ENCODE assay signal across 10 mouse cellular contexts in genomic region chr9:65589091-65589490, GRCm38 (mm10). TPM values are rescaled to one million over a fixed set of nuclear protein-coding genes. Genes with fewer than 3 reads are reported as not detected.
DNase-seq lines count a peak whose midpoint lies in the region; ATAC-seq lines count a peak whose summit lies in the region.
"Had no signal": no experiment of that assay in that cellular context is flagged by ENCODE, and none has a peak within 500 bp of the region (broad histone marks: within the 10 kb centered on the region; RNA-seq: fewer than 3 reads in every experiment).

No protein-coding gene starts in this region.

- H3K9ac ChIP-seq in lung, embryonic 15.5 days: peak overlapping the region; percentile 61; the same call in 1 of the 2 replicates
- no peak overlapping the region for H3K9ac ChIP-seq in intestine, embryonic 16.5 days (ENCODE audit: low read depth, low read length)
- peak overlapping the region; percentile 72 for H3K9ac ChIP-seq in neural tube, embryonic 12.5 days

- 81% methylated on average over 3 of the region's 3 CpGs for WGBS in lung, embryonic 15.5 days
- 95% methylated on average over 3 of the region's 3 CpGs for WGBS in forebrain, embryonic 10.5 days
- 95% methylated on average over 3 of the region's 3 CpGs for WGBS in intestine, embryonic 16.5 days
- WGBS in neural tube, embryonic 12.5 days: 97% methylated on average over 3 of the region's 3 CpGs

- H3K27ac ChIP-seq in lung, embryonic 15.5 days: no peak overlapping the region
- no peak overlapping the region for H3K27ac ChIP-seq in forebrain, embryonic 10.5 days
- no peak overlapping the region for H3K27ac ChIP-seq in intestine, embryonic 16.5 days (ENCODE audit: low read length)
- H3K27ac ChIP-seq in neural tube, embryonic 12.5 days: no peak overlapping the region

- ATAC-seq in lung, embryonic 15.5 days (ENCODE audit: borderline replicate concordance, extremely low read depth, low FRiP score, low TSS enrichment): no peak
- no peak for ATAC-seq in intestine, embryonic 16.5 days
- no peak for ATAC-seq in neural tube, embryonic 12.5 days (ENCODE audit: low FRiP score, low read depth)

- H3K4me2 ChIP-seq in lung, embryonic 15.5 days: peak overlapping the region; percentile 97
- H3K4me2 ChIP-seq in intestine, embryonic 16.5 days (ENCODE audit: low read depth, low read length): peak overlapping the region; percentile 97
- peak overlapping the region; percentile 100 for H3K4me2 ChIP-seq in neural tube, embryonic 12.5 days (replicated peaks)

- peaks cover 18% of the 10 kb centered on the region for H3K4me1 ChIP-seq in lung, embryonic 15.5 days
- H3K4me1 ChIP-seq in forebrain, embryonic 10.5 days: peaks cover 36% of the 10 kb centered on the region
- H3K4me1 ChIP-seq in intestine, embryonic 16.5 days (ENCODE audit: control insufficient read depth, insufficient read depth, low read length): peaks cover 14% of the 10 kb centered on the region
- peaks cover 28% of the 10 kb centered on the region for H3K4me1 ChIP-seq in neural tube, embryonic 12.5 days

- H3K36me3 ChIP-seq in lung, embryonic 15.5 days: peaks cover 35% of the 10 kb centered on the region
- H3K36me3 ChIP-seq in forebrain, embryonic 10.5 days (replicated peaks): peaks cover 55% of the 10 kb centered on the region
- no peaks in the 10 kb centered on the region for H3K36me3 ChIP-seq in intestine, embryonic 16.5 days (ENCODE audit: control insufficient read depth, insufficient read depth, low read length)
- peaks cover 30% of the 10 kb centered on the region for H3K36me3 ChIP-seq in neural tube, embryonic 12.5 days

- H3K27me3 ChIP-seq in lung, embryonic 15.5 days: no peaks in the 10 kb centered on the region
- H3K27me3 ChIP-seq in forebrain, embryonic 10.5 days (ENCODE audit: poor library complexity, severe bottlenecking): no peaks in the 10 kb centered on the region
- H3K27me3 ChIP-seq in intestine, embryonic 16.5 days (replicated peaks; ENCODE audit: control insufficient read depth, insufficient read depth, low read length): no peaks in the 10 kb centered on the region
- H3K27me3 ChIP-seq in neural tube, embryonic 12.5 days (replicated peaks): no peaks in the 10 kb centered on the region

- DNase-seq in lung, postnatal 14 days: no peak
- DNase-seq in forebrain, embryonic 10.5 days (ENCODE audit: extremely low spot score, low spot score): no peak
- no peak for DNase-seq in adrenal gland, adult 8-10 months
- DNase-seq in MN1 (ENCODE audit: low spot score): no peak
- no peak for DNase-seq in T-cell, adult 2 months (ENCODE audit: low spot score)
- DNase-seq: cerebellum, adult 8-10 months; lung, postnatal 4 days had no signal

- no peaks in the 10 kb centered on the region for H3K9me3 ChIP-seq in lung, embryonic 15.5 days
- no peaks in the 10 kb centered on the region for H3K9me3 ChIP-seq in forebrain, embryonic 10.5 days
- H3K9me3 ChIP-seq in intestine, embryonic 16.5 days (ENCODE audit: control insufficient read depth, low read length): no peaks in the 10 kb centered on the region
- no peaks in the 10 kb centered on the region for H3K9me3 ChIP-seq in neural tube, embryonic 12.5 days

- H3K4me3 ChIP-seq in lung, embryonic 15.5 days: peak overlapping the region; percentile 63
- H3K4me3 ChIP-seq in forebrain, embryonic 10.5 days: peak overlapping the region; percentile 86
- H3K4me3 ChIP-seq in intestine, embryonic 16.5 days (ENCODE audit: low read length): peak overlapping the region; percentile 64
- H3K4me3 ChIP-seq in neural tube, embryonic 12.5 days: peak overlapping the region; percentile 60

RNA-seq across cellular contexts. Expression of gene Pif1, which starts 2.1 kb away (rescaled TPM):
- 16.6 and 19.0 TPM in 2 replicates for polyA plus RNA-seq in lung, embryonic 15.5 days (2015; fragmentation: Nextera tagmentation; extraction: Ambion mirVana)
- 30.9 and 31.9 TPM in 2 replicates for polyA plus RNA-seq in forebrain, embryonic 10.5 days (2016; fragmentation: Nextera tagmentation; extraction: Ambion mirVana)
- polyA plus RNA-seq in intestine, embryonic 16.5 days (2015; fragmentation: Nextera tagmentation; extraction: Ambion mirVana): 7.6 and 9.0 TPM in 2 replicates
- 14.7 and 15.8 TPM in 2 replicates for polyA plus RNA-seq in neural tube, embryonic 12.5 days (2016; fragmentation: Nextera tagmentation; extraction: Ambion mirVana)
- under 1 TPM in 3 of 4 experiments, not detected in 1; 0.06 to 0.49 (median 0.22) TPM for total RNA-seq in adrenal gland, adult 8-10 months (2022)

RNA-seq across cellular contexts. Expression of gene Plekho2, which starts 9.3 kb away (rescaled TPM):
- 21.7 TPM in 2 replicates for polyA plus RNA-seq in lung, embryonic 15.5 days (2015; fragmentation: Nextera tagmentation; extraction: Ambion mirVana)
- polyA plus RNA-seq in forebrain, embryonic 10.5 days (2016; fragmentation: Nextera tagmentation; extraction: Ambion mirVana): 11.1 and 11.9 TPM in 2 replicates
- 11.3 and 11.9 TPM in 2 replicates for polyA plus RNA-seq in intestine, embryonic 16.5 days (2015; fragmentation: Nextera tagmentation; extraction: Ambion mirVana)
- polyA plus RNA-seq in neural tube, embryonic 12.5 days (2016; fragmentation: Nextera tagmentation; extraction: Ambion mirVana): 11.6 and 12.4 TPM in 2 replicates
- 10 to 100 TPM; 52.6 to 84.0 (median 64.7) TPM for total RNA-seq in adrenal gland, adult 8-10 months (2022)

RNA-seq across cellular contexts. Expression of gene Rbpms2, which starts 40.4 kb away (rescaled TPM):
- polyA plus RNA-seq in lung, embryonic 15.5 days (2015; fragmentation: Nextera tagmentation; extraction: Ambion mirVana): 15.1 and 16.6 TPM in 2 replicates
- polyA plus RNA-seq in forebrain, embryonic 10.5 days (2016; fragmentation: Nextera tagmentation; extraction: Ambion mirVana): 24.2 and 24.7 TPM in 2 replicates
- 21.2 and 23.1 TPM in 2 replicates for polyA plus RNA-seq in intestine, embryonic 16.5 days (2015; fragmentation: Nextera tagmentation; extraction: Ambion mirVana)
- 10.2 and 10.3 TPM in 2 replicates for polyA plus RNA-seq in neural tube, embryonic 12.5 days (2016; fragmentation: Nextera tagmentation; extraction: Ambion mirVana)
- total RNA-seq in adrenal gland, adult 8-10 months (2022): 100 to 1,000 TPM in 1 of 4 experiments, 10 to 100 TPM in 3; 50.0 to 107 (median 75.9) TPM
